Mouse (Mus musculus): ENCODE results near the gene Synrg.

- no peak for TF ChIP-seq POLR2A (IDR thresholded peaks at IDR 0.05; ENCODE audit: low read depth, low read length)
- TF ChIP-seq TBP (conservative IDR thresholded peaks at IDR 0.05; ENCODE audit: low read depth, low read length), result no peak
- no peak for TF ChIP-seq GABPA (IDR thresholded peaks at IDR 0.05; ENCODE audit: insufficient replicate concordance, low read depth, low read length)
- no peak for TF ChIP-seq TCF12 (IDR thresholded peaks at IDR 0.05; ENCODE audit: low read depth, low read length)
- no peak for TF ChIP-seq MAZ (IDR thresholded peaks at IDR 0.05; ENCODE audit: low read depth, low read length)
- no peak for TF ChIP-seq EP300 (IDR thresholded peaks at IDR 0.05; ENCODE audit: low read length)
- no peak for TF ChIP-seq HCFC1 (IDR thresholded peaks at IDR 0.05; ENCODE audit: low read depth, low read length)
Observed at GRCm38 (mm10) chr11:83914501-83914900, 49.7 kb upstream of the Synrg start.

Data from CH12.LX (cell line).